Mouse (Mus musculus) C2C12 (cell line): Measurements from ENCODE around the gene S100a10. TPM values are rescaled to one million over a fixed set of nuclear protein-coding genes. Genes with fewer than 3 reads are reported as not detected.

Experiments
- H3K27me3 ChIP-seq: one replicate; pipeline ENCODE4 v1.6.1; 2011; ENCODE audit not compliant: control insufficient read depth, insufficient read depth, insufficient read length
- H3K36me3 ChIP-seq: one replicate; pipeline ENCODE4 v1.6.1; 2011; ENCODE audit not compliant: control insufficient read depth, insufficient read depth
- H3K4me3 ChIP-seq: one replicate; pipeline ENCODE4 v1.5.1; 2011; ENCODE audit warnings: mild to moderate bottlenecking, control low read depth; ENCODE audit not compliant: poor library complexity, insufficient read depth, severe bottlenecking
- H3K79me2 ChIP-seq: one replicate; pipeline ENCODE4 v1.6.1; 2011; ENCODE audit not compliant: control insufficient read depth, insufficient read depth
- H3K79me3 ChIP-seq: one replicate; pipeline ENCODE4 v1.6.1; 2011; ENCODE audit warnings: low read depth, control low read depth
- H3ac ChIP-seq: one replicate; pipeline ENCODE3; 2011; ENCODE audit warnings: low read depth; ENCODE audit not compliant: control insufficient read depth, insufficient read length
- CEBPB ChIP-seq: IDR thresholded peaks from one replicate; pipeline ENCODE4 v1.6.1; 2011; ENCODE audit warnings: low read depth, mild to moderate bottlenecking, control low read depth, moderate library complexity
- CTCF ChIP-seq: IDR thresholded peaks from one replicate; pipeline ENCODE4 v1.5.1; 2011; ENCODE audit not compliant: control insufficient read depth, insufficient read depth, insufficient read length
- FOSL1 ChIP-seq: IDR thresholded peaks from one replicate; pipeline ENCODE4 v1.8.0; 2011; ENCODE audit warnings: mild to moderate bottlenecking, low read length; ENCODE audit not compliant: poor library complexity, insufficient read depth, severe bottlenecking
- MAX ChIP-seq: IDR thresholded peaks from one replicate; pipeline ENCODE4 v1.6.1; 2011; ENCODE audit warnings: mild to moderate bottlenecking, control low read depth
- MYOD1 ChIP-seq: IDR thresholded peaks from one replicate; pipeline ENCODE4 v1.6.1; 2011; ENCODE audit warnings: low read depth; ENCODE audit not compliant: control insufficient read depth, insufficient read length
- MYOG ChIP-seq: IDR thresholded peaks from one replicate; pipeline ENCODE4 v1.6.1; 2011; ENCODE audit not compliant: control insufficient read depth, insufficient read length; ENCODE audit errors: extremely low read depth
- USF1 ChIP-seq: IDR thresholded peaks from one replicate; pipeline ENCODE4 v1.6.1; 2011; ENCODE audit warnings: low read depth, mild to moderate bottlenecking, control low read depth, moderate library complexity
- polyA plus RNA-seq: library from polyadenylated mRNA; unstranded; fragments of >200 nt; fragmentation: generic; extraction: Trizol; gene quantifications from one replicate; pipeline ENCODE4 v1.2.1, GENCODE M21; 2012; ENCODE audit warnings: missing spikeins

Gene S100a10
- polyA plus RNA-seq, 1 experiment, result 1,750 TPM

GRCm38 (mm10) chr3:93563216-93563615 is 8.3 kb downstream of the S100a10 start:
- no peak for TF ChIP-seq CEBPB
- no peak for TF ChIP-seq MYOD1
- no peak for TF ChIP-seq MAX
- no peak for TF ChIP-seq USF1
- TF ChIP-seq FOSL1, result no peak
- no peak for TF ChIP-seq CTCF
- no peak for TF ChIP-seq MYOG
- H3ac ChIP-seq, result no peak overlapping the region
- H3K4me3 ChIP-seq, result no peak overlapping the region
- peaks cover 78% of the 10 kb centered on the region for H3K36me3 ChIP-seq
- peaks cover 59% of the 10 kb centered on the region for H3K79me2 ChIP-seq
- peaks cover 55% of the 10 kb centered on the region for H3K79me3 ChIP-seq
- H3K27me3 ChIP-seq, result no peaks in the 10 kb centered on the region

GRCm38 (mm10) chr3:93566892-93567291 is 12.0 kb downstream of the S100a10 start:
- Histone ChIP-seq H3K79me3 (peaks cover 19% of the 10 kb centered on the region), H3K4me3 (no peak overlapping the region), H3ac (no peak overlapping the region), H3K36me3 (peaks cover 41% of the 10 kb centered on the region), H3K27me3 (no peaks in the 10 kb centered on the region), H3K79me2 (peaks cover 22% of the 10 kb centered on the region)
- TF ChIP-seq MAX (no peak), MYOG (no peak), CEBPB (no peak), FOSL1 (no peak), CTCF (no peak), MYOD1 (no peak), USF1 (no peak)

DNA sequence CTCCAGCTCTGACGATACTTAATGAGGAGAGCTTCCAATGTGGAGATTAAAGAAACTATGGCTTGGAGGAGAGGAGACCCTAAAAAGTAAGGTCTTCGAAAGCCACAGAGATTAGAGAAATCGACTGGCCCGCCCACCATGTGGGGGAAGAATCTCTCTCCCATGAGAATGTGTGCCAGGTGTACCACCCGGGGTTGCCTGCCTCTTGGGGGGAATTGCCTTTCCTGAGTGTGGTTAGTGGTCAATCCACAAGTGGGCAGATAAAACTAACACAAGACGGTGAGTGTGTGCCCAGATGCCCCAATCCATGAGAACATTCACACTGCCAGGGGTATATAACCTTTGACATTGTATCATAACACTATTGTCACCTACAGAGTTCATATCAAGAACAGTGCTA is 12.8 kb downstream of the S100a10 start:
- peaks cover 11% of the 10 kb centered on the region for H3K79me3 ChIP-seq
- TF ChIP-seq MAX, result no peak
- TF ChIP-seq MYOD1, result no peak
- TF ChIP-seq USF1, result no peak
- no peak for TF ChIP-seq CTCF
- no peak for TF ChIP-seq CEBPB
- H3K27me3 ChIP-seq, result no peaks in the 10 kb centered on the region
- H3K4me3 ChIP-seq, result no peak overlapping the region
- no peak overlapping the region for H3ac ChIP-seq
- peaks cover 33% of the 10 kb centered on the region for H3K36me3 ChIP-seq
- H3K79me2 ChIP-seq, result peaks cover 14% of the 10 kb centered on the region

DNA sequence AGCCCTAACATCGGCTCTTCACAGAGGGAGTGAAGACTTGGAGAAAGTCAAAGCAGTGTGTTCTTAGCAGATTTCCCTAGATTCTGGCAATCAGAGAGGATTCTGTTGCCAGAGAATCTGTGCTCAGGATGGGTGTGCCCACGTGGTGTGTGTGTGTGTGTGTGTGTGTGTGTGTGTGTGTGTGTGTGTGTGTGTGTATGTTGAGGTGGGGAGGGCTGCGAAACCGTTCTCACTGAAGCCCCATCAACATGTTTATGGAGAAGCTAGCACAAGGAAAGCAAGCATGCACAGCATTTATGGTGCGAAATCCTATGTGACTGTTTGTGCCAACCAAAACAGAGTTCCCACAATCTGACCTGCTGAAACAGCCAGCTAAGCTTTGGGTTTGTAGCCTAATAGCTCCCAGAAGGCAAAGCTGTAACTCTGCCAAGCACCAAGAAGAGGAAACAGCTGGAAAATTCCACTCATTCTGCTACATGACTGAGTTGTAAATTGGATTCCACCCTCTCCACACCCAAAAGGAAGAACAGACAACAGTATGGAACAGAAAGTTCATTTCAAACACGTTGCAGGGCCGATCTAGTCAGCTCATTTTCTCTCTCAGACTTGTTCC is 13.7 kb downstream of the S100a10 start:
- Histone ChIP-seq H3K4me3 (no peak overlapping the region), H3K27me3 (no peaks in the 10 kb centered on the region), H3K79me3 (peaks cover 4% of the 10 kb centered on the region), H3K79me2 (peaks cover 6% of the 10 kb centered on the region), H3ac (no peak overlapping the region), H3K36me3 (peaks cover 25% of the 10 kb centered on the region)
- TF ChIP-seq USF1 (peak; percentile 47), MYOD1 (peak; percentile 43), CEBPB (no peak)

DNA sequence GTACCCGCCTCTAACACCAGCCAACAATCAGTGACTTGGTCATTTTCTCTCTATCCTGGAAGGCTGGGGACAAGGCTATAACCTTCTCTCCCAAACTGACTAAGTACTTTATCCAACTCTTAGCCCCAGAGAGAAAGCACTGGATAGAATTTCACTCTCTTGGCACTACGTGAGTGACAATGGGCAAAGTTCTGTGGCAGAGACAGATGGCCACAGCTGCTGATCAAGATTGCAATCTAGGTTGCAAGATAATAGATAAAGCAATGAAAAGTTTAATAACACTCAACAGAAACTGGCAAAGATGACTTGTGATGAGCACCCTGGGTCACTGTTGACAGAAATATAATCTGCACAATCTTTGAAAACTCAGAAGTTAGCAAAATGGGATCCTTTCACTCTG is 14.2 kb downstream of the S100a10 start:
- no peaks in the 10 kb centered on the region for H3K79me3 ChIP-seq
- H3K27me3 ChIP-seq, result no peaks in the 10 kb centered on the region
- peaks cover 19% of the 10 kb centered on the region for H3K36me3 ChIP-seq
- peak; percentile 85 for TF ChIP-seq MYOD1
- no peak for TF ChIP-seq MAX
- H3K79me2 ChIP-seq, result peaks cover under 1% of the 10 kb centered on the region
- H3ac ChIP-seq, result no peak overlapping the region
- H3K4me3 ChIP-seq, result no peak overlapping the region

DNA sequence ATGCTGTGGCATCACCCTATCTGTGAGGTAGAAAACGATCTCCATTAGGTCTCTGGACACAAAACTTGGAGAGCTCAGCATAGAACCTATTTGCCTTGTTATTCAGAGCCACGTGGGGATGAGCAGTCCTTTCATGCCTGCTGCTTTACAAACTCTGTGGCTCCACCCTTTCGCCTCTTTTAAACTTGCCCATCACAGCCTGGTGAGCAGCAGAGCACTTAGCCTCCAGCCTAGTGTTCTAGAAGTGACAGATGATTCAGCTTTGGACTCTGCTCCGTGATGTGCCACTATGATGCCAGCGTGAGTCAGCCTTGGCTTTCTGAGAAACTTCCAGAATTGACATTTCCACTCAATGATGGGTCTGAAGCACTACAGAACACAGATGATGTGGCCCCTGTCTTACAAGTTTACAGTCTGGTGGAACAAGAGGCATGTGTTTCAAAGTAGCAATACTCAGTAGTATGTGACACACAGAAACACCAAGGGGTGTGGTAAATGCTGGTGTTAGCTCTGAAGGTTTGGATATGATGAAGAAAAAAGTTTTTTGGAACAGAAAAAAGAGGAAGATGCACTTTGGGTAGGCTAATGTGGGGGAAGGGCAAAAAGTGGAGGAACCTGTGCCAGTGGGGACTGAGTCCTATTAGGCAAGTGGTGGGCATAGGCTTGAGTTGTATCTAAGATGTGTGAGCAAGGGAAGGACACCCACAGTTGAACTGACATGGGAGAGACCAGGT is 17.3 kb downstream of the S100a10 start:
- Histone ChIP-seq H3ac (no peak overlapping the region), H3K79me2 (no peaks in the 10 kb centered on the region), H3K79me3 (no peaks in the 10 kb centered on the region), H3K27me3 (no peaks in the 10 kb centered on the region), H3K4me3 (no peak overlapping the region), H3K36me3 (no peaks in the 10 kb centered on the region)
- TF ChIP-seq FOSL1, result peak; percentile 87
- TF ChIP-seq MYOD1, result peak; percentile 5
- TF ChIP-seq USF1, result peak; percentile 84
- TF ChIP-seq MYOG, result no peak
- TF ChIP-seq CEBPB, result no peak
- peak; percentile 96 for TF ChIP-seq MAX
